Mouse (Mus musculus) adrenal gland, postnatal 36 days (tissue): ENCODE measurements around the gene Syn3. TPM values are rescaled to one million over a fixed set of nuclear protein-coding genes. Genes with fewer than 3 reads are reported as not detected.
"Not testable (repeated sequence)": the region's sequence is repeated elsewhere in the genome, so short reads cannot be mapped to it uniquely, and the experiment has no call there.

ENCODE experiments used
- DNase-seq, 2 experiments: peaks; one replicate each; pipeline ENCODE4 v3.0.0; 2021; ENCODE audit warnings: mixed read lengths in 1 of 2
- total RNA-seq, 2 experiments: library from RNA; stranded (reverse); gene quantifications; 2 replicates each; pipeline ENCODE4 v1.2.3; 2021

The Syn3 gene
- total RNA-seq, 2 experiments from 2014 or later = 1.5 to 2.5 TPM

- DNase-seq = no peak
Observed at GRCm38 (mm10) chr10:86151357-86151756, 347.3 kb downstream of the Syn3 start.

- DNase-seq = no peak
Observed at GRCm38 (mm10) chr10:86150076-86150475, 348.6 kb downstream of the Syn3 start.

- no peak for DNase-seq
Observed at GRCm38 (mm10) chr10:86149029-86149818, 349.5 kb downstream of the Syn3 start.

GRCm38 (mm10) chr10:86139061-86139681 lies 359.5 kb downstream of the Syn3 start:
- DNase-seq = peak; percentile 38 to 40

- DNase-seq = no peak
Observed at GRCm38 (mm10) chr10:86137589-86138173, 361.0 kb downstream of the Syn3 start.

GRCm38 (mm10) chr10:86137106-86137505 lies 361.6 kb downstream of the Syn3 start:
- DNase-seq = no peak

GRCm38 (mm10) chr10:86136249-86136648 lies 362.4 kb downstream of the Syn3 start:
- DNase-seq = no peak

GRCm38 (mm10) chr10:86134848-86135247 lies 363.8 kb downstream of the Syn3 start:
- DNase-seq = no peak

- DNase-seq = no peak
Observed at GRCm38 (mm10) chr10:86134336-86134735, 364.4 kb downstream of the Syn3 start.

- DNase-seq = peak; percentile 18 to 20
Observed at GRCm38 (mm10) chr10:86132420-86132956, 366.2 kb downstream of the Syn3 start.

- no peak for DNase-seq
Observed at GRCm38 (mm10) chr10:86129046-86129445, 369.6 kb downstream of the Syn3 start.

GRCm38 (mm10) chr10:86126478-86126877 lies 372.2 kb downstream of the Syn3 start:
- DNase-seq = no peak

GRCm38 (mm10) chr10:86125421-86125820 lies 373.3 kb downstream of the Syn3 start:
- no peak for DNase-seq

GRCm38 (mm10) chr10:86124115-86124514 lies 374.6 kb downstream of the Syn3 start:
- DNase-seq = peak in 1 of 2 experiments; percentile 13

- DNase-seq = peak in 1 of 2 experiments; percentile 13
Observed at GRCm38 (mm10) chr10:86123224-86123623, 375.5 kb downstream of the Syn3 start.

GRCm38 (mm10) chr10:86122456-86122855 lies 376.2 kb downstream of the Syn3 start:
- DNase-seq = not testable (repeated sequence)

- DNase-seq = no peak
Observed at GRCm38 (mm10) chr10:86116268-86116667, 382.4 kb downstream of the Syn3 start.

- DNase-seq = no peak
Observed at GRCm38 (mm10) chr10:86114431-86114848, 384.3 kb downstream of the Syn3 start.

GRCm38 (mm10) chr10:86108797-86109196 lies 389.9 kb downstream of the Syn3 start:
- DNase-seq = no peak

- DNase-seq = no peak
Observed at GRCm38 (mm10) chr10:86107681-86108080, 391.0 kb downstream of the Syn3 start.

- no peak for DNase-seq
Observed at GRCm38 (mm10) chr10:86103976-86104375, 394.7 kb downstream of the Syn3 start.

GRCm38 (mm10) chr10:86100281-86100851 lies 398.3 kb downstream of the Syn3 start:
- peak; percentile 33 to 35 for DNase-seq
